Mouse (Mus musculus) forebrain, postnatal 0 days (tissue): ENCODE measurements around the gene Hist1h2bf. TPM values are rescaled to one million over a fixed set of nuclear protein-coding genes. Genes with fewer than 3 reads are reported as not detected.
"Not testable (repeated sequence)": the region's sequence is repeated elsewhere in the genome, so short reads cannot be mapped to it uniquely, and the experiment has no call there.

Source experiments
- ATAC-seq: fragments of 200-750 bp; cut with Nextera tagmentation; 2 replicates; pipeline ENCODE4 v1.8.0; 2017; ENCODE audit warnings: mild to moderate bottlenecking, moderate library complexity
- DNase-seq: peaks from one replicate; pipeline ENCODE4 v3.0.0-alpha.2; 2015
- H3K27ac ChIP-seq: fragments of 300-500 bp; sonication (generic); 2 replicates; pipeline ENCODE4 v1.5.1; 2014; ENCODE audit warnings: low read depth, mild to moderate bottlenecking, antibody characterized with exemption, low read length, moderate library complexity, mixed read lengths
- H3K27me3 ChIP-seq: fragments of 300-500 bp; sonication (generic); 2 replicates; pipeline ENCODE4 v1.6.1; 2014; ENCODE audit warnings: mild to moderate bottlenecking, low read length, mixed read lengths; ENCODE audit not compliant: insufficient read depth
- H3K36me3 ChIP-seq: fragments of 300-500 bp; sonication (generic); 2 replicates; pipeline ENCODE4 v1.6.1; 2014; ENCODE audit warnings: mild to moderate bottlenecking, moderate library complexity; ENCODE audit not compliant: insufficient read depth
- H3K4me1 ChIP-seq: fragments of 300-500 bp; sonication (generic); 2 replicates; pipeline ENCODE4 v1.6.1; 2014; ENCODE audit warnings: antibody characterized with exemption; ENCODE audit not compliant: insufficient read depth
- H3K4me2 ChIP-seq: fragments of 300-500 bp; sonication (generic); 2 replicates; pipeline ENCODE4 v1.6.1; 2014; ENCODE audit warnings: low read depth, mild to moderate bottlenecking, moderate library complexity
- H3K4me3 ChIP-seq: fragments of 300-500 bp; sonication (generic); 2 replicates; pipeline ENCODE4 v1.5.1; 2014; ENCODE audit warnings: low read depth, low read length, mixed read lengths
- H3K9ac ChIP-seq: fragments of 300-500 bp; sonication (generic); 2 replicates; pipeline ENCODE4 v1.6.1; 2014; ENCODE audit warnings: mild to moderate bottlenecking
- H3K9me3 ChIP-seq: fragments of 300-500 bp; sonication (generic); 2 replicates; pipeline ENCODE4 v1.6.1; 2016; ENCODE audit warnings: low read length
- CTCF ChIP-seq: sonication (generic); IDR thresholded peaks from 2 replicates; pipeline ENCODE4 v1.5.1; 2016; ENCODE audit warnings: antibody characterized with exemption, control low read depth, low read depth
- WGBS: fragments of 180-500 bp; shearing (Covaris S2); extraction: QIAGEN DNeasy Blood & Tissue Kit; methylation state at CpG from one replicate; pipeline ENCODE4 v1.1.7; 2014; 5-methylcytosine and 5-hydroxymethylcytosine counted together
- polyA plus RNA-seq: library from polyadenylated mRNA; unstranded; fragments of >200 nt; fragmentation: Nextera tagmentation; extraction: Ambion mirVana; gene quantifications from 2 replicates; pipeline ENCODE4 v1.2.1, GENCODE M21; 2015
- total RNA-seq: library from RNA; depleted of rRNA; stranded (reverse); fragments of >200 nt; gene quantifications from 2 replicates; pipeline ENCODE4 v1.2.3, GENCODE M21; 2014

The Hist1h2bf gene
- total and polyA plus RNA-seq, 2 experiments from 2014 or later: 289 TPM; not detected in 1

- H3K4me1 ChIP-seq, H3K9ac ChIP-seq, H3K4me3 ChIP-seq, H3K36me3 ChIP-seq, DNase-seq, H3K27ac ChIP-seq, H3K4me2 ChIP-seq, H3K27me3 ChIP-seq, ATAC-seq, H3K9me3 ChIP-seq: not testable (repeated sequence)
- 21% methylated on average over 2 of the region's 2 CpGs for WGBS
These were observed 13.3 kb downstream of the Hist1h2bf start for GRCm38 (mm10) chr13:23560699-23561098.

GRCm38 (mm10) chr13:23556906-23557305 is 17.1 kb downstream of the Hist1h2bf start:
- no peak for ATAC-seq
- H3K4me2 ChIP-seq: no peak overlapping the region
- no peak for TF ChIP-seq CTCF
- H3K9me3 ChIP-seq: no peaks in the 10 kb centered on the region
- no peak overlapping the region for H3K27ac ChIP-seq
- DNase-seq: no peak
- H3K4me3 ChIP-seq: no peak overlapping the region
- no peaks in the 10 kb centered on the region for H3K27me3 ChIP-seq
- H3K4me1 ChIP-seq: no peaks in the 10 kb centered on the region
- H3K9ac ChIP-seq: no peak overlapping the region
- WGBS: 74% methylated on average over 3 of the region's 3 CpGs
- no peaks in the 10 kb centered on the region for H3K36me3 ChIP-seq

- H3K27me3 ChIP-seq: no peaks in the 10 kb centered on the region
- H3K27ac ChIP-seq: peak overlapping the region; percentile 82
- peak overlapping the region; percentile 51 for H3K4me3 ChIP-seq
- H3K4me2 ChIP-seq: peak overlapping the region; percentile 99
- no peak for TF ChIP-seq CTCF
- 0 out of 2 replicates have a peak, but pooled peaks cover 1% of the 10 kb centered on the region for H3K4me1 ChIP-seq
- ATAC-seq (peak; percentile 75), DNase-seq (peak; percentile 92)
- peak overlapping the region; percentile 56 for H3K9ac ChIP-seq
- H3K36me3 ChIP-seq: no peaks in the 10 kb centered on the region
- H3K9me3 ChIP-seq: no peaks in the 10 kb centered on the region
- under 1% methylated on average over 18 of the region's 18 CpGs for WGBS
These were observed 18.1 kb downstream of the Hist1h2bf start for GRCm38 (mm10) chr13:23555839-23556416.

GRCm38 (mm10) chr13:23554925-23555838 is 18.8 kb downstream of the Hist1h2bf start:
- peak overlapping the region; percentile 56 for H3K9ac ChIP-seq
- ATAC-seq (peak; percentile 86), DNase-seq (peak; percentile 89)
- 0 out of 2 replicates have a peak, but pooled peaks cover 4% of the 10 kb centered on the region for H3K4me1 ChIP-seq
- H3K27me3 ChIP-seq: no peaks in the 10 kb centered on the region
- no peaks in the 10 kb centered on the region for H3K9me3 ChIP-seq
- TF ChIP-seq CTCF: no peak
- H3K27ac ChIP-seq: peak overlapping the region; percentile 82
- WGBS: under 1% methylated on average over 54 of the region's 54 CpGs
- H3K36me3 ChIP-seq: no peaks in the 10 kb centered on the region
- peak overlapping the region; percentile 99 for H3K4me2 ChIP-seq
- H3K4me3 ChIP-seq: peak overlapping the region; percentile 51

GRCm38 (mm10) chr13:23554393-23554792 is 19.6 kb downstream of the Hist1h2bf start:
- DNase-seq: peak; percentile 27
- no peak for ATAC-seq
- H3K27ac ChIP-seq: peak overlapping the region; percentile 82
- no peaks in the 10 kb centered on the region for H3K36me3 ChIP-seq
- TF ChIP-seq CTCF: no peak
- peak overlapping the region; percentile 99 for H3K4me2 ChIP-seq
- WGBS: 18% methylated on average over 9 of the region's 9 CpGs
- no peaks in the 10 kb centered on the region for H3K9me3 ChIP-seq
- H3K27me3 ChIP-seq: no peaks in the 10 kb centered on the region
- H3K4me1 ChIP-seq: 0 out of 2 replicates have a peak, but pooled peaks cover 4% of the 10 kb centered on the region
- H3K9ac ChIP-seq: peak overlapping the region; percentile 56
- H3K4me3 ChIP-seq: peak overlapping the region; percentile 51

- Histone ChIP-seq H3K4me3 (no peak within 1 kb of the TSS), H3K27me3 (no peaks in the 10 kb centered on the region), H3K36me3 (no peaks in the 10 kb centered on the region), H3K9ac (no peak within 1 kb of the TSS), H3K4me1 (0 out of 2 replicates have a peak, but pooled peaks cover 4% of the 10 kb centered on the region), H3K4me2 (no peak within 1 kb of the TSS; the same call in 1 of the 2 replicates), H3K9me3 (no peaks in the 10 kb centered on the region), H3K27ac (peak within 1 kb of the TSS; percentile 82; the same call in 1 of the 2 replicates)
- no peak for ATAC-seq
- TF ChIP-seq CTCF: no peak
- DNase-seq: no peak
These were observed 21.0 kb downstream of the Hist1h2bf start, which contains the start of gene Hist1h1d for GRCm38 (mm10) chr13:23552962-23553361. Gene Hist1h1d, plus strand, starts transcription at chr13:23553262.
